Mouse (Mus musculus) urinary bladder, postnatal 36 days (tissue): Measurements from ENCODE around the gene Dnah5.

Experiments
- DNase-seq, 2 experiments: peaks; one replicate each; pipeline ENCODE4 v3.0.0; 2022; ENCODE audit warnings: low spot score in 2 of 2, mixed read lengths in 1 of 2

Gene Dnah5

DNA sequence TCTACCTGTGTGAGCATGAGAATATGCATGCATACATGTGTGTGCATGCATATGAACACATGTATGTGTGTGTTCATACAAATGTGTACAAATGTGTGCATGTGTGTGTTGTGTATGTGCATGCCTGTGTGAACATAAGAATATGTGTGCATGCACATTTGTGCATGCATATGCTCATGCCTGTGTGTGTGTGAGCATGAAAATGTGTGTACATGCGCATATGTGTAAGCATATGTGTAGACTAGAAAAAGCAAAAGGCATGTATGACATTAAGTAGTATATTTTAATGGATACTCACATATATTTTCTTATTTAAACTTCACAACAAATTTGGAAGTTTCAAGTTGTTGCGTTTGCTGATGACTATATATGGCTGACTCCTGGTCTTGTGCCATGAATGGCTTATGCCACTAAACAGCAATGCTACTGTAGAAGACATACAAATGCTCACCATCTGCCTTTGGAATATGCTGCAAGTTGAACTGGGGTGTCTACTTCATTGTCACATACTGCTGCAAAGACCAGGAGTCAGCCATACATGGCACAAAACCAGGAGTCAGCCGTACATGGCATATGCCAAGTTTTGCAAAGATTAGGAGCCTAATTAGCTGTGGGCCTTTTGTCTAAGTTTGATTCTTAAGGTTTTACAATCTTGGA, 263.2 kb downstream of the Dnah5 start:
- DNase-seq, result no peak

DNA sequence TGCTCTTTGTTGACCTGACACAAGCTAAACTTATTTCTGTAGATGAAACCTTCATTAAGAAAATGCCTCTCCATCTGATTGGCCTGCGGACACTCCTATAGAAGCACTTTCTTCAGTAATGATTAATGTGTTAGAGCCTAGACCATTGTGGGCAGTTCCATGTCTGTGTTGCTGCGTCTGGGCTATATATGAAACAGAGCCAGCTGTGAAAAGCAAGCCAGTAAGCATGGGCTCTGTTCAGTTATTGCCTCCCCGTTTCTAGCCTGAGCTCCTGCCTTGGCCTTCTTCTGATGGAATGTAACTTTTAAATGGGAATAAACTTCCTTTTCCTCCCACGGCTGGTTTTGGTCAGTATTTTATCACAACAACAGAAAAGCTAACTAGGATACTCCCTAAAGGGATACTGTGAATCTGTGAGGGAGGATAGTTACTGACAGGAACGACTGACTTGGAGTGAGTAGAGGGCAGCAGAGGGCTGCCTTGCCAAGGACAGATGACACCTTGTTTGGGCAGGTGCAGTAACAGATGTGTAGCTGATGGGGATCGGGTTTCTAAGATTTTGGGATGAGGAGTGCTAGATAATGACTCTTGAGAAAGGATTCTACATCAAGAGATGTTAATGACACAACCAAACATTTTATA, 270.3 kb downstream of the Dnah5 start:
- DNase-seq, result no peak

DNA sequence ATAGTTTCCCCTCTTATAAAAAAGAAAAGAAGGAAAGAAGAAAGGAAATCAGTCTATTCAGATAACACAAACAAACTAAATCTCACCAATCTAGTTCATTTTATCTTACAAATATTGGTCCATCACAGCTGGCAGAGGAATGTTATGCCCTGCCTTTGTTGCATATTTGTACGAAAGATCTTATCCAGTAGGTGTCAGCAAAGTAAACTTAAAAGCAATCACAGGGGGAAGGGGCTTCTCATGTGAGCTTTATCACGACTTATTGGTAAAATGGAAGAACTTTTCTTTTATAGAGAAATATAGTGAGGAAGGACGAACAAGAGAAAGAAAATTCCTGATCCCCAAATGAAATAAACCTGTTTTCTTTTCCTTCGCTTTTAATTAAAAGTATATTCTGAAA, 299.3 kb downstream of the Dnah5 start:
- DNase-seq, result no peak

DNA sequence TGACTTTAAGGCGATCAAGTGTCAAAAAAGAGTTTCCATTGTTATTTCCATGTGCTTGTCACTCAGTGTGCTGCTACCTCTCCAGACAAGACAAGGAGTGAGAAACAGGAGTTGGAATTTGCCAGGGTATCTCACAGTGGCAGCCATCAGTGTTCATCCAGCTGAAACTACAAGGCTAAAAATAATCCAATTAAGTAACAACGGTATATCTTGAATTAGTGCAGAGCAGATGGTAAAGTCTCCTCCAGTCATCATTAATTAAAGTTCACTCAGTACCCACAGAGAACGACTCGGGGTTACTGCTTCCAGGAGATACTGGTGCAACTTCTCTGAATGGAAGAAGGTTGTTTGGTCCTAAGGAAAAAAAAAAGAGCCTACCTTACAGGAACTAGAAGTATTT, 311.6 kb downstream of the Dnah5 start:
- no peak for DNase-seq
